ENCODE assay signal across 13 mouse cellular contexts in the genomic region with DNA sequence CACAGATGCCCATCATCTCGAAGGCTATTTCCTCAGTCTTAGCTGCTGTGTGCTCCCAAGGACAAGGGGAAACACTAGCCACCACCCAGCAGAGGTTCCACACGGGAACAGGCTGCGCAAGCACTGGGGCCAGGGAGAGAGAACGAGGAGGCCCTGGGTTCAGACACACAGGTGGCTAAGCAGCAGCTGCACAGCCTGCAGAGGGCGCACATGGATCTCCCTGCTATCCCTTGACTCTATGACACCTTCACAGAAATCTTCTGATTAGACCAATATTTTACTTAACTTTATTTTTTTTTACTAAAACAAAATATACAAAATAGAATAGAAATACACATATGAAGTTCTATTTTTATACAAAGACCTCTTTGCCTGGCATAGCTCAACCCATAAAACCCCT. TPM values are rescaled to one million over a fixed set of nuclear protein-coding genes. Genes with fewer than 3 reads are reported as not detected.
DNase-seq lines count a peak whose midpoint lies in the region; ATAC-seq and TF ChIP-seq lines count a peak whose summit lies in the region.
"Had no signal": no experiment of that assay in that cellular context is flagged by ENCODE, and none has a peak within 500 bp of the region (broad histone marks: within the 10 kb centered on the region; RNA-seq: fewer than 3 reads in every experiment).

No protein-coding gene starts in this region.

- H3K4me2 ChIP-seq in hindbrain, postnatal 0 days (ENCODE audit: low read depth, low read length), result no peak overlapping the region
- H3K4me2 ChIP-seq in hindbrain, embryonic 11.5 days (replicated peaks; ENCODE audit: low read depth, low read length), result no peak overlapping the region
- H3K4me2 ChIP-seq: embryonic facial prominence, embryonic 15.5 days; heart, embryonic 15.5 days; limb, embryonic 12.5 days; neural tube, embryonic 12.5 days had no signal

- no peaks in the 10 kb centered on the region for H3K4me1 ChIP-seq in hindbrain, postnatal 0 days (ENCODE audit: insufficient read depth, low read length)
- H3K4me1 ChIP-seq in hindbrain, embryonic 11.5 days (replicated peaks; ENCODE audit: control insufficient read depth, insufficient read depth, low read length), result no peaks in the 10 kb centered on the region
- H3K4me1 ChIP-seq in bone marrow, adult 2 months (ENCODE audit: control insufficient read depth, insufficient read depth, low read length), result no peaks in the 10 kb centered on the region
- H3K4me1 ChIP-seq: limb, embryonic 12.5 days had no signal

- no peak overlapping the region for H3K9ac ChIP-seq in hindbrain, postnatal 0 days (replicated peaks; ENCODE audit: low read length)
- H3K9ac ChIP-seq in hindbrain, embryonic 11.5 days (ENCODE audit: low read depth, low read length), result no peak overlapping the region
- H3K9ac ChIP-seq: embryonic facial prominence, embryonic 15.5 days; heart, embryonic 15.5 days; limb, embryonic 12.5 days; midbrain, embryonic 12.5 days; neural tube, embryonic 12.5 days had no signal

- DNase-seq in hindbrain, postnatal 0 days (ENCODE audit: low spot score), result no peak
- DNase-seq in hindbrain, embryonic 11.5 days (ENCODE audit: low spot score), result no peak
- DNase-seq in right cerebral cortex, postnatal 14 days, result peak; percentile 23
- DNase-seq in right cerebral cortex, adult 18-20 months, result no peak
- peak; percentile 37 for DNase-seq in thymus, postnatal 14 days
- DNase-seq in frontal cortex, postnatal 36 days (ENCODE audit: low spot score in 2 of 2), result no peak
- DNase-seq in urinary bladder, postnatal 36 days (ENCODE audit: low spot score in 2 of 2), result no peak

- no peak for ATAC-seq in hindbrain, postnatal 0 days
- no peak for ATAC-seq in hindbrain, embryonic 11.5 days (ENCODE audit: low FRiP score)

- TF ChIP-seq POLR2A in bone marrow, adult 2 months (IDR thresholded peaks at IDR 0.05; ENCODE audit: borderline replicate concordance, control insufficient read depth, low read depth, low read length), result no peak

- no peak overlapping the region for H3K27ac ChIP-seq in hindbrain, postnatal 0 days
- no peak overlapping the region for H3K27ac ChIP-seq in hindbrain, embryonic 11.5 days (ENCODE audit: low read depth, low read length)
- H3K27ac ChIP-seq in bone marrow, adult 2 months (ENCODE audit: control insufficient read depth, insufficient read depth, low read depth, low read length, poor library complexity), result no peak overlapping the region
- H3K27ac ChIP-seq: embryonic facial prominence, embryonic 15.5 days; heart, embryonic 15.5 days; limb, embryonic 12.5 days; midbrain, embryonic 12.5 days; neural tube, embryonic 12.5 days had no signal

- WGBS in hindbrain, postnatal 0 days, result 69% methylated on average over 5 of the region's 5 CpGs
- WGBS in hindbrain, embryonic 11.5 days, result 73% methylated on average over 5 of the region's 5 CpGs
- WGBS in bone marrow, adult 2 months, result 62% methylated on average over 5 of the region's 5 CpGs

- no peak overlapping the region for H3K4me3 ChIP-seq in hindbrain, postnatal 0 days (ENCODE audit: low read length)
- H3K4me3 ChIP-seq in hindbrain, embryonic 11.5 days (ENCODE audit: low read depth, low read length), result no peak overlapping the region
- no peak overlapping the region for H3K4me3 ChIP-seq in bone marrow, adult 2 months (replicated peaks; ENCODE audit: control insufficient read depth, low read depth, low read length)
- H3K4me3 ChIP-seq: embryonic facial prominence, embryonic 15.5 days; heart, embryonic 15.5 days; limb, embryonic 12.5 days; midbrain, embryonic 12.5 days; neural tube, embryonic 12.5 days had no signal

- H3K36me3 ChIP-seq in hindbrain, postnatal 0 days (ENCODE audit: insufficient read depth, low read length), result no peaks in the 10 kb centered on the region
- H3K36me3 ChIP-seq in hindbrain, embryonic 11.5 days (ENCODE audit: control insufficient read depth, insufficient read depth, low read length), result no peaks in the 10 kb centered on the region
- H3K36me3 ChIP-seq: embryonic facial prominence, embryonic 15.5 days; heart, embryonic 15.5 days; limb, embryonic 12.5 days; midbrain, embryonic 12.5 days; neural tube, embryonic 12.5 days had no signal

- no peaks in the 10 kb centered on the region for H3K9me3 ChIP-seq in hindbrain, postnatal 0 days (ENCODE audit: low read length)
- no peaks in the 10 kb centered on the region for H3K9me3 ChIP-seq in hindbrain, embryonic 11.5 days (ENCODE audit: control insufficient read depth, low read length)
- H3K9me3 ChIP-seq: embryonic facial prominence, embryonic 15.5 days; heart, embryonic 15.5 days; limb, embryonic 12.5 days; midbrain, embryonic 12.5 days; neural tube, embryonic 12.5 days had no signal

- H3K27me3 ChIP-seq in hindbrain, postnatal 0 days (ENCODE audit: insufficient read depth, low read length), result no peaks in the 10 kb centered on the region
- no peaks in the 10 kb centered on the region for H3K27me3 ChIP-seq in hindbrain, embryonic 11.5 days (ENCODE audit: control insufficient read depth, insufficient read depth, low read length)
- H3K27me3 ChIP-seq: neural tube, embryonic 12.5 days had no signal

- peak; percentile 36 for TF ChIP-seq CTCF in hindbrain, postnatal 0 days (IDR thresholded peaks at IDR 0.05; ENCODE audit: low read depth)
- peak; percentile 46; the same call in 1 of the 2 replicates for TF ChIP-seq CTCF in bone marrow, adult 2 months (IDR thresholded peaks at IDR 0.05; ENCODE audit: control insufficient read depth, insufficient read depth, low read length)

RNA-seq across cellular contexts. Expression of a gene that starts 1.3 kb away (rescaled TPM):
- 5.2 and 6.8 TPM in 2 replicates for total RNA-seq in hindbrain, postnatal 0 days (2014; rRNA removed)
- polyA plus RNA-seq in hindbrain, postnatal 0 days (2015; fragmentation: Nextera tagmentation; extraction: Ambion mirVana), result 4.4 and 5.0 TPM in 2 replicates
- 2.7 and 4.1 TPM in 2 replicates for polyA plus RNA-seq in hindbrain, embryonic 11.5 days (2014; fragmentation: Nextera tagmentation; extraction: Ambion mirVana)
- polyA plus RNA-seq in bone marrow, adult 2 months (2011; ENCODE audit: insufficient read depth, insufficient read length, low replicate concordance, missing spikeins), result 0.92 and 3.7 TPM in 2 replicates
- polyA plus RNA-seq: heart, embryonic 15.5 days had no signal

RNA-seq across cellular contexts. Expression of a gene that starts 20.4 kb away (rescaled TPM):
- not detected in 2 replicates for total RNA-seq in hindbrain, postnatal 0 days (2014; rRNA removed)
- polyA plus RNA-seq in hindbrain, postnatal 0 days (2015; fragmentation: Nextera tagmentation; extraction: Ambion mirVana), result not detected in 2 replicates
- polyA plus RNA-seq in hindbrain, embryonic 11.5 days (2014; fragmentation: Nextera tagmentation; extraction: Ambion mirVana), result 0.08 TPM in 1 of 2 replicates, not detected in the other
- not detected in 2 replicates for polyA plus RNA-seq in bone marrow, adult 2 months (2011; ENCODE audit: insufficient read depth, insufficient read length, low replicate concordance, missing spikeins)
- polyA plus RNA-seq: embryonic facial prominence, embryonic 15.5 days; heart, embryonic 15.5 days; limb, embryonic 12.5 days; midbrain, embryonic 12.5 days; neural tube, embryonic 12.5 days had no signal

RNA-seq across cellular contexts. Expression of a gene that starts 42.7 kb away (rescaled TPM):
- not detected in 2 replicates for total RNA-seq in hindbrain, postnatal 0 days (2014; rRNA removed)
- polyA plus RNA-seq in hindbrain, postnatal 0 days (2015; fragmentation: Nextera tagmentation; extraction: Ambion mirVana), result 0.08 TPM in 1 of 2 replicates, not detected in the other
- polyA plus RNA-seq in hindbrain, embryonic 11.5 days (2014; fragmentation: Nextera tagmentation; extraction: Ambion mirVana), result 0.13 TPM in 1 of 2 replicates, not detected in the other
- polyA plus RNA-seq in bone marrow, adult 2 months (2011; ENCODE audit: insufficient read depth, insufficient read length, low replicate concordance, missing spikeins), result 1.1 and 1.8 TPM in 2 replicates
- polyA plus RNA-seq: heart, embryonic 15.5 days; limb, embryonic 12.5 days; neural tube, embryonic 12.5 days had no signal

Comparison
In these comparisons a context has a peak if more than half of its experiments do, and no peak if none do; other contexts are left out.
1. DNase-seq: peak in right cerebral cortex, postnatal 14 days (single experiment) and thymus, postnatal 14 days (single experiment); none in hindbrain, postnatal 0 days (single experiment), hindbrain, embryonic 11.5 days (single experiment), right cerebral cortex, adult 18-20 months (single experiment), frontal cortex, postnatal 36 days (0 of 2) and urinary bladder, postnatal 36 days (0 of 2).